Mouse (Mus musculus) thymus, adult 2 months (tissue): ENCODE results near the gene Tbxas1.

Experiments used
- CTCF ChIP-seq: fragments of 200-500 bp; IDR thresholded peaks from 2 replicates; pipeline ENCODE4 v1.5.1; 2012; ENCODE audit warnings: mild to moderate bottlenecking, control low read depth, low read length, moderate library complexity, borderline replicate concordance; ENCODE audit not compliant: control insufficient read depth, poor library complexity, insufficient read depth; ENCODE audit errors: extremely low read depth
- POLR2A ChIP-seq: fragments of 200-500 bp; IDR thresholded peaks from 2 replicates; pipeline ENCODE4 v1.6.1; 2012; ENCODE audit warnings: mild to moderate bottlenecking, low read length, control low read depth, moderate library complexity; ENCODE audit not compliant: control insufficient read depth, poor library complexity, insufficient read depth; ENCODE audit errors: extremely low read depth

DNA sequence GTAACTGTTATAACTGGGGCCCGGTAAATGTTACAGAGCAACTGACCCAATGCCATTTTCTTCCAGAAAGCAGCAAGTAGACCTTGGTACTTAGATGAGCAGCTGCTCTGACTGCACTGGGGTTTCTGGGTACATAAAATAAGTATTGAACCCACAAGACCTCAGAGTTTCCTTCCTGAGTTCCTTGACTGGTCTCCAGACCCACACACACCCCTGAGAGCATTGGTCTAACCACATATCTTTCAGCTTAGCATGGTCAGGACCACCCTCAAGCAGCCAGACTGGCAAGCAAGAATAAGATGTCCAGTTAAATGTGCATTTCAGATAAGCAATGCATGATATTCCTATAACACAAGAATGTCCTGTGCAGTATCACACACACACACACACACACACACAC is 182.0 kb downstream of the Tbxas1 start:
- TF ChIP-seq CTCF = no peak
- TF ChIP-seq POLR2A = no peak
